ENCODE assay signal across 8 mouse cellular contexts in the genomic region with DNA sequence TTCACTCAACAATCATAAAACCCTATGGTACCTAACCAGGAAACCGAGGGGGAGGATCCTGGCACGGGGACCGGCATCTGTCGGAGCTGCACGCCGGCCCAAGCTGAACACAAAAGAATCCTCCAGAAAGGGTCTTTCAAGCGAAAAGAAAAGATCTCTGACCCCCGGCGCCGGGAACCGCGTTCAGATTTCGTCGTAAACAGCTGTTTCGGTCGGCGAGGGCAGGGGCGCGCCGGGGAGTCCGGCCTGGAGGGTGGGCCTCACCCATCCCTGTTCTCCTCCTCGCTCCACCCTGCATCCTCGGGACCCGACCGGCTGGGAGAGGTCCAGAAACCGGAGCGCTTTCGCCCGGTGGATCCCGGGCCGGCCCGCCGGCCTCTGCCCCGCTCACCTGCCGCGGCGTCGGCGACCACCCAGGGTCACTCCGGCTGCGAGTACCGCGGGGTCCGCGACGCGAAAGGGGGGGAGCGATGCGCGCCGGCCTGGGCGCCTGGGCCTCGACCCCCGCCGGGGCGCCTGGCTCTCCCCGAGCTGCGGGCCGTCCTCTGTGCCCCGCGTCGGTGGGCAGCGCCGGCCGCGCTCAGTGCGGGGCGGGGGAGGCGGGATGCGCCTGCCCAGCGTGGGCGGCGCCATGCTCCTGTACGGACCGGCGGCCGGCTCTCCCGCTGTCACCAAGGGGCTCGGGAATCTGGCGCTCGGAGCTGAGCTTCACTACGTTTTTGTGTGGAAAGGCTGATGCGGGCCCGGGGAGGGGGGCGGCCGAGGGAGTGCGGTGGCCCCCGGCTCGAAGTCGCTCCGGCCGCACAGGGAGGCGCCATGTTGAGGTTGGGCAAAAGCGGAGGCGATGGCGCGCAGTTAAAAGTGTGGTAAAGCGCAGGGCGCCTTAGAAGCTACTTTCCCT. TPM values are rescaled to one million over a fixed set of nuclear protein-coding genes. Genes with fewer than 3 reads are reported as not detected.
DNase-seq lines count a peak whose midpoint lies in the region; ATAC-seq lines count a peak whose summit lies in the region.

TSS of gene Tcp11l1 (minus strand) at position 585 of the 901 bp plus-strand sequence.

- intact Hi-C loops in left cerebral cortex, postnatal 10 days (cut with DNase I) = no loop called here

- no peaks in the 10 kb centered on the region for H3K27me3 ChIP-seq in megakaryocyte, embryonic 14.5 days (replicated peaks)

- peaks cover 55% of the 10 kb centered on the region for H3K4me1 ChIP-seq in megakaryocyte, embryonic 14.5 days

- DNase-seq in adipocyte (ENCODE audit: low spot score) = peak; percentile 73
- DNase-seq in cerebellum, postnatal 4 days (ENCODE audit: low spot score in 2 of 2) = peak; percentile 41 to 69
- DNase-seq in gastrocnemius, postnatal 10 days = peak; percentile 58
- DNase-seq in induced T-regulatory cell, adult 2 months (ENCODE audit: low read depth) = peak; percentile 14
- peak; percentile 46 to 76 for DNase-seq in left cerebral cortex, postnatal 10 days (ENCODE audit: extremely low spot score in 1 of 2, low spot score in 2 of 2)
- peak; percentile 76 to 81 for DNase-seq in right cerebral cortex, postnatal 10 days (ENCODE audit: low spot score in 2 of 2)

- H3K9me3 ChIP-seq in megakaryocyte, embryonic 14.5 days = no peaks in the 10 kb centered on the region

- no peak for ATAC-seq in activated CD4-positive, CD25-positive, alpha-beta regulatory T cell, adult 4 months

- H3K4me3 ChIP-seq in megakaryocyte, embryonic 14.5 days (replicated peaks) = peak within 1 kb of the TSS; percentile 93

- H3K36me3 ChIP-seq in megakaryocyte, embryonic 14.5 days (replicated peaks; ENCODE audit: low read length) = peaks cover 23% of the 10 kb centered on the region

RNA-seq across cellular contexts. Expression of gene Tcp11l1, which starts in this region (rescaled TPM):
- 1 to 10 TPM; 5.7 to 7.2 TPM for total RNA-seq in gastrocnemius, postnatal 10 days (2021)
- 10 to 100 TPM; 44.6 to 48.8 TPM for total RNA-seq in left cerebral cortex, postnatal 10 days (2021)
- 43.5 and 88.1 TPM in 2 replicates for polyA plus RNA-seq in megakaryocyte, embryonic 14.5 days (2012; ENCODE audit: insufficient read depth, low replicate concordance)
- polyA plus RNA-seq in activated CD4-positive, CD25-positive, alpha-beta regulatory T cell, adult 4 months (2017; shearing (Covaris generic)) = 1 to 10 TPM in 1 of 2 experiments, not detected in 1; 1.3 TPM

Comparison
In these comparisons a context has a peak if more than half of its experiments do, and no peak if none do; other contexts are left out.
1. RNA of gene Tcp11l1 (total RNA-seq): 44.6 to 48.8 TPM in left cerebral cortex, postnatal 10 days; 5.7 to 7.2 TPM in gastrocnemius, postnatal 10 days; every median in the first group is over 4 times any median in the second.
2. RNA of gene Tcp11l1 (polyA plus RNA-seq): 43.5 to 88.1 TPM in megakaryocyte, embryonic 14.5 days; 1.3 TPM in activated CD4-positive, CD25-positive, alpha-beta regulatory T cell, adult 4 months; every median in the first group is over 10 times any median in the second.
3. DNase-seq: peak in every context shown above with its lines; median percentile 78 in right cerebral cortex, postnatal 10 days; 73 in adipocyte; 61 in left cerebral cortex, postnatal 10 days; 58 in gastrocnemius, postnatal 10 days; 55 in cerebellum, postnatal 4 days; 14 in induced T-regulatory cell, adult 2 months.